In genomic region chr12:83988483-83988882, GRCm38 (mm10) we compare ENCODE assay signal across 8 mouse cellular contexts. TPM values are rescaled to one million over a fixed set of nuclear protein-coding genes. Genes with fewer than 3 reads are reported as not detected.
DNase-seq lines count a peak whose midpoint lies in the region; ATAC-seq and TF ChIP-seq lines count a peak whose summit lies in the region.

No protein-coding gene starts in this region.

- WGBS in heart, adult 2 months, result 39% methylated on average over 4 of the region's 4 CpGs
- WGBS in thymus, adult 2 months, result 59% methylated on average over 4 of the region's 4 CpGs
- 62% methylated on average over 4 of the region's 4 CpGs for WGBS in liver, embryonic 11.5 days

- peak overlapping the region; percentile 99 for H3K27ac ChIP-seq in heart, adult 2 months
- H3K27ac ChIP-seq in thymus, adult 2 months (ENCODE audit: control insufficient read depth, insufficient read depth, low read length), result no peak overlapping the region
- peak overlapping the region; percentile 79; the same call in 1 of the 2 replicates for H3K27ac ChIP-seq in liver, embryonic 11.5 days (ENCODE audit: low read depth, low read length)

- no peak for TF ChIP-seq EP300 in heart, adult 2 months (IDR thresholded peaks at IDR 0.05; ENCODE audit: insufficient read depth, low read depth, low read length)

- intact Hi-C loops in heart, adult 2 months (cut with DNase I), result loop anchor here (2.0 to 5.0 kb wide), 3 partner anchors 20 to 44 kb away; partner anchors contain the start of gene Acot1
- intact Hi-C loops in gastrocnemius, postnatal 36 days (cut with DNase I), result no loop called here

- TF ChIP-seq POLR2A in heart, adult 2 months (IDR thresholded peaks at IDR 0.05; ENCODE audit: insufficient read depth, low read depth, low read length), result no peak
- TF ChIP-seq POLR2A in thymus, adult 2 months (IDR thresholded peaks at IDR 0.05; ENCODE audit: control insufficient read depth, extremely low read depth, insufficient read depth, low read length, poor library complexity), result no peak

- ATAC-seq in liver, embryonic 11.5 days (replicated peaks; ENCODE audit: low FRiP score), result no peak

- no peaks in the 10 kb centered on the region; the same call in 1 of the 2 replicates for H3K36me3 ChIP-seq in heart, adult 2 months (ENCODE audit: control insufficient read depth, insufficient read depth, low read length)
- H3K36me3 ChIP-seq in thymus, adult 2 months (ENCODE audit: control insufficient read depth, insufficient read depth, low read length), result no peaks in the 10 kb centered on the region
- no peaks in the 10 kb centered on the region for H3K36me3 ChIP-seq in liver, embryonic 11.5 days (ENCODE audit: control insufficient read depth, insufficient read depth, low read length)

- H3K4me2 ChIP-seq in liver, embryonic 11.5 days, result peak overlapping the region; percentile 67

- H3K79me2 ChIP-seq in heart, adult 2 months (replicated peaks; ENCODE audit: control insufficient read depth, insufficient read depth, low read length), result no peaks in the 10 kb centered on the region

- DNase-seq in heart, adult 2 months, result no peak
- no peak for DNase-seq in heart, adult 9 months (ENCODE audit: low spot score in 2 of 2)
- DNase-seq in thymus, adult 2 months, result no peak
- DNase-seq in thymus, postnatal 25 days, result no peak
- no peak for DNase-seq in liver, embryonic 11.5 days (ENCODE audit: low spot score)
- DNase-seq in urinary bladder, postnatal 4 days (ENCODE audit: low spot score in 2 of 2), result no peak
- DNase-seq in adrenal gland, adult 2 months, result no peak
- no peak for DNase-seq in gastrocnemius, postnatal 36 days

- peak overlapping the region; percentile 66 for H3K4me3 ChIP-seq in heart, adult 2 months
- H3K4me3 ChIP-seq in thymus, adult 2 months (ENCODE audit: control insufficient read depth, insufficient read depth, low read length), result peak overlapping the region; percentile 75
- peak overlapping the region; percentile 69 for H3K4me3 ChIP-seq in liver, embryonic 11.5 days (ENCODE audit: low read depth, low read length)

- no peak for TF ChIP-seq CTCF in heart, adult 2 months (IDR thresholded peaks at IDR 0.05)
- no peak for TF ChIP-seq CTCF in thymus, adult 2 months (IDR thresholded peaks at IDR 0.05; ENCODE audit: borderline replicate concordance, control insufficient read depth, extremely low read depth, insufficient read depth, low read length, poor library complexity)

- H3K9ac ChIP-seq in heart, adult 2 months (ENCODE audit: low read depth, low read length), result peak overlapping the region; percentile 96
- H3K9ac ChIP-seq in liver, embryonic 11.5 days (ENCODE audit: low read depth, low read length), result peak overlapping the region; percentile 71

- H3K9me3 ChIP-seq in liver, embryonic 11.5 days (ENCODE audit: control insufficient read depth, low read length), result no peaks in the 10 kb centered on the region

- no peaks in the 10 kb centered on the region for H3K27me3 ChIP-seq in heart, adult 2 months (ENCODE audit: control insufficient read depth, insufficient read depth, low read length)
- no peaks in the 10 kb centered on the region for H3K27me3 ChIP-seq in thymus, adult 2 months (ENCODE audit: control insufficient read depth, insufficient read depth, low read length)
- no peaks in the 10 kb centered on the region for H3K27me3 ChIP-seq in liver, embryonic 11.5 days (replicated peaks; ENCODE audit: control insufficient read depth, insufficient read depth, low read length)

- peaks cover 4% of the 10 kb centered on the region for H3K4me1 ChIP-seq in heart, adult 2 months (ENCODE audit: control insufficient read depth, insufficient read depth, low read length)
- H3K4me1 ChIP-seq in thymus, adult 2 months (replicated peaks; ENCODE audit: control insufficient read depth, insufficient read depth, low read length), result no peaks in the 10 kb centered on the region; the same call in 1 of the 2 replicates
- peaks cover 10% of the 10 kb centered on the region; the same call in 1 of the 2 replicates for H3K4me1 ChIP-seq in liver, embryonic 11.5 days (replicated peaks; ENCODE audit: control insufficient read depth, insufficient read depth, low read length)

RNA-seq across cellular contexts. Expression of gene Acot2, which starts 0.8 kb away (rescaled TPM):
- total RNA-seq in heart, adult 2 months (2021), result 100 to 1,000 TPM; 112 to 114 TPM
- polyA plus RNA-seq in heart, adult 2 months (2012; rRNA removed), result 44.4 and 52.6 TPM in 2 replicates
- polyA plus RNA-seq in thymus, adult 2 months (2012; rRNA removed), result 9.1 and 11.2 TPM in 2 replicates
- 22.5 and 22.6 TPM in 2 replicates for polyA plus RNA-seq in liver, embryonic 11.5 days (2014; fragmentation: Nextera tagmentation; extraction: Ambion mirVana)
- total RNA-seq in adrenal gland, adult 2 months (2021), result 10 to 100 TPM; 19.5 to 26.1 TPM
- 20.9 and 31.7 TPM in 2 replicates for polyA plus RNA-seq in adrenal gland, adult 2 months (2012; rRNA removed)
- 10 to 100 TPM; 16.6 to 28.5 TPM for total RNA-seq in gastrocnemius, postnatal 36 days (2021)

RNA-seq across cellular contexts. Expression of gene Heatr4, which starts 3.8 kb away (rescaled TPM):
- total RNA-seq in heart, adult 2 months (2021), result not detected
- not detected in 2 replicates for polyA plus RNA-seq in heart, adult 2 months (2012; rRNA removed)
- not detected in 2 replicates for polyA plus RNA-seq in thymus, adult 2 months (2012; rRNA removed)
- not detected in 2 replicates for polyA plus RNA-seq in liver, embryonic 11.5 days (2014; fragmentation: Nextera tagmentation; extraction: Ambion mirVana)
- total RNA-seq in adrenal gland, adult 2 months (2021), result not detected
- not detected in 2 replicates for polyA plus RNA-seq in adrenal gland, adult 2 months (2012; rRNA removed)
- total RNA-seq in gastrocnemius, postnatal 36 days (2021), result not detected

RNA-seq across cellular contexts. Expression of gene Acot1, which starts 20.8 kb away (rescaled TPM):
- total RNA-seq in heart, adult 2 months (2021), result 10 to 100 TPM; 53.0 to 54.4 TPM
- polyA plus RNA-seq in heart, adult 2 months (2012; rRNA removed), result 8.1 and 22.9 TPM in 2 replicates
- polyA plus RNA-seq in thymus, adult 2 months (2012; rRNA removed), result 3.6 TPM in 2 replicates
- polyA plus RNA-seq in liver, embryonic 11.5 days (2014; fragmentation: Nextera tagmentation; extraction: Ambion mirVana), result 42.9 and 44.2 TPM in 2 replicates
- total RNA-seq in adrenal gland, adult 2 months (2021), result 10 to 100 TPM; 11.8 TPM
- polyA plus RNA-seq in adrenal gland, adult 2 months (2012; rRNA removed), result 2.9 and 4.1 TPM in 2 replicates
- 1 to 10 TPM; 3.8 to 7.4 TPM for total RNA-seq in gastrocnemius, postnatal 36 days (2021)

RNA-seq across cellular contexts. Expression of gene Riox1, which starts 38.1 kb away (rescaled TPM):
- total RNA-seq in heart, adult 2 months (2021), result 1 to 10 TPM; 4.4 to 4.7 TPM
- polyA plus RNA-seq in heart, adult 2 months (2012; rRNA removed), result 2.8 and 3.4 TPM in 2 replicates
- 23.9 and 32.9 TPM in 2 replicates for polyA plus RNA-seq in thymus, adult 2 months (2012; rRNA removed)
- polyA plus RNA-seq in liver, embryonic 11.5 days (2014; fragmentation: Nextera tagmentation; extraction: Ambion mirVana), result 24.7 and 25.2 TPM in 2 replicates
- 10 to 100 TPM; 11.9 to 12.4 TPM for total RNA-seq in adrenal gland, adult 2 months (2021)
- polyA plus RNA-seq in adrenal gland, adult 2 months (2012; rRNA removed), result 27.4 and 34.8 TPM in 2 replicates
- 1 to 10 TPM; 3.2 to 4.1 TPM for total RNA-seq in gastrocnemius, postnatal 36 days (2021)

RNA-seq across cellular contexts. Expression of gene Acot4, which starts 49.7 kb away (rescaled TPM):
- total RNA-seq in heart, adult 2 months (2021), result 1 to 10 TPM in 1 of 2 experiments, under 1 TPM in 1; 0.91 to 1.3 TPM
- 0.53 and 0.61 TPM in 2 replicates for polyA plus RNA-seq in heart, adult 2 months (2012; rRNA removed)
- polyA plus RNA-seq in thymus, adult 2 months (2012; rRNA removed), result 0.65 and 0.66 TPM in 2 replicates
- 8.4 and 8.5 TPM in 2 replicates for polyA plus RNA-seq in liver, embryonic 11.5 days (2014; fragmentation: Nextera tagmentation; extraction: Ambion mirVana)
- 1 to 10 TPM; 2.3 to 3.1 TPM for total RNA-seq in adrenal gland, adult 2 months (2021)
- 5.0 and 5.6 TPM in 2 replicates for polyA plus RNA-seq in adrenal gland, adult 2 months (2012; rRNA removed)
- total RNA-seq in gastrocnemius, postnatal 36 days (2021), result under 1 TPM; 0.10 to 0.15 TPM
